Mouse (Mus musculus) CH12.LX (cell line): ENCODE results near the gene Armc5.

Experiments used
- CTCF ChIP-seq, 2 experiments: IDR thresholded peaks in 1 of 2; conservative IDR thresholded peaks in 1 of 2; 2 replicates each; pipeline ENCODE4 v1.5.1; 2011 to 2012; ENCODE audit warnings: low read depth in 2 of 2, low read length in 2 of 2, improper control_type of control experiment in 1 of 2, inconsistent platforms in 1 of 2, mild to moderate bottlenecking in 1 of 2, moderate library complexity in 1 of 2
- EP300 ChIP-seq: IDR thresholded peaks from 2 replicates; pipeline ENCODE4 v1.6.1; 2011; ENCODE audit warnings: low read length, improper control_type of control experiment
- RCOR1 ChIP-seq: conservative IDR thresholded peaks from 2 replicates; pipeline ENCODE4 v1.6.1; 2012; ENCODE audit warnings: low read depth, mild to moderate bottlenecking, inconsistent platforms, low read length, improper control_type of control experiment
- USF2 ChIP-seq: conservative IDR thresholded peaks from 2 replicates; pipeline ENCODE4 v1.6.1; 2011; ENCODE audit warnings: low read depth, low read length, improper control_type of control experiment
- ZC3H11A ChIP-seq: IDR thresholded peaks from 2 replicates; pipeline ENCODE4 v1.6.1; 2012; ENCODE audit warnings: low read depth, mild to moderate bottlenecking, inconsistent platforms, low read length, improper control_type of control experiment
- ZMIZ1 ChIP-seq: IDR thresholded peaks from 2 replicates; pipeline ENCODE4 v1.6.1; 2012; ENCODE audit warnings: low read depth, mild to moderate bottlenecking, inconsistent platforms, low read length, improper control_type of control experiment

GRCm38 (mm10) chr7:128240131-128240784, 3.1 kb downstream of the Armc5 start:
- TF ChIP-seq ZC3H11A (no peak), CTCF (conservative IDR thresholded peaks at IDR 0.05 in 1 of 2, IDR thresholded peaks at IDR 0.05 in 1 of 2; ENCODE audit: low read depth in 2 of 2, low read length in 2 of 2) (no peak), RCOR1 (no peak), ZMIZ1 (no peak), EP300 (no peak), USF2 (no peak)
